Mouse (Mus musculus): ENCODE data around the gene Hspg2. TPM values are rescaled to one million over a fixed set of nuclear protein-coding genes. Genes with fewer than 3 reads are reported as not detected.

The Hspg2 gene
- polyA plus RNA-seq, 1 experiment from 2014 or later: 7.5 TPM

GRCm38 (mm10) chr4:137510021-137510696, 41.6 kb downstream of the Hspg2 start:
- Histone ChIP-seq H3K4me2 (no peak overlapping the region), H3K27me3 (replicated peaks) (no peaks in the 10 kb centered on the region), H3K27ac (replicated peaks) (no peak overlapping the region), H3K9ac (replicated peaks) (no peak overlapping the region), H3K4me1 (peaks cover 4% of the 10 kb centered on the region; the same call in 1 of the 2 replicates), H3K4me3 (replicated peaks) (no peak overlapping the region), H3K36me3 (no peaks in the 10 kb centered on the region), H3K9me3 (replicated peaks) (no peaks in the 10 kb centered on the region)
- WGBS: 61% methylated on average over 15 of the region's 15 CpGs
- no peak for ATAC-seq (ENCODE audit: low FRiP score)

GRCm38 (mm10) chr4:137512897-137513296, 44.3 kb downstream of the Hspg2 start:
- 85% methylated on average over 6 of the region's 6 CpGs for WGBS
- ATAC-seq (ENCODE audit: low FRiP score): no peak
- Histone ChIP-seq H3K4me1 (peaks cover 4% of the 10 kb centered on the region; the same call in 1 of the 2 replicates), H3K4me2 (no peak overlapping the region), H3K27ac (replicated peaks) (no peak overlapping the region), H3K4me3 (replicated peaks) (no peak overlapping the region), H3K9me3 (replicated peaks) (no peaks in the 10 kb centered on the region), H3K9ac (replicated peaks) (no peak overlapping the region), H3K27me3 (replicated peaks) (no peaks in the 10 kb centered on the region), H3K36me3 (no peaks in the 10 kb centered on the region)

GRCm38 (mm10) chr4:137517989-137518691, 49.6 kb downstream of the Hspg2 start:
- Histone ChIP-seq H3K27me3 (replicated peaks) (no peaks in the 10 kb centered on the region), H3K9me3 (replicated peaks) (no peaks in the 10 kb centered on the region), H3K27ac (replicated peaks) (no peak overlapping the region), H3K4me3 (replicated peaks) (no peak overlapping the region), H3K4me2 (no peak overlapping the region), H3K4me1 (no peaks in the 10 kb centered on the region), H3K9ac (replicated peaks) (no peak overlapping the region), H3K36me3 (no peaks in the 10 kb centered on the region)
- WGBS: 89% methylated on average over 36 of the region's 36 CpGs
- no peak for ATAC-seq (ENCODE audit: low FRiP score)

GRCm38 (mm10) chr4:137518746-137519145, 50.2 kb downstream of the Hspg2 start:
- 92% methylated on average over 14 of the region's 14 CpGs for WGBS

GRCm38 (mm10) chr4:137520346-137520745, 51.8 kb downstream of the Hspg2 start:
- ATAC-seq (ENCODE audit: low FRiP score): no peak
- Histone ChIP-seq H3K4me3 (replicated peaks) (no peak overlapping the region), H3K4me2 (no peak overlapping the region), H3K9me3 (replicated peaks) (no peaks in the 10 kb centered on the region), H3K4me1 (no peaks in the 10 kb centered on the region), H3K9ac (replicated peaks) (no peak overlapping the region), H3K36me3 (no peaks in the 10 kb centered on the region), H3K27ac (replicated peaks) (no peak overlapping the region), H3K27me3 (replicated peaks) (no peaks in the 10 kb centered on the region)
- WGBS: 97% methylated on average over 5 of the region's 5 CpGs

More at GRCm38 (mm10) chr4:137518746-137519145, 50.2 kb downstream of the Hspg2 start:
- no peak overlapping the region for H3K27ac ChIP-seq (replicated peaks)
- H3K9me3 ChIP-seq (replicated peaks): no peaks in the 10 kb centered on the region
- no peaks in the 10 kb centered on the region for H3K36me3 ChIP-seq
- no peak overlapping the region for H3K4me2 ChIP-seq
- no peaks in the 10 kb centered on the region for H3K27me3 ChIP-seq (replicated peaks)
- H3K4me1 ChIP-seq: no peaks in the 10 kb centered on the region
- H3K4me3 ChIP-seq (replicated peaks): no peak overlapping the region
- no peak for ATAC-seq (ENCODE audit: low FRiP score)
- no peak overlapping the region for H3K9ac ChIP-seq (replicated peaks)

GRCm38 (mm10) chr4:137521966-137522365, 53.4 kb downstream of the Hspg2 start:
- ATAC-seq (ENCODE audit: low FRiP score): no peak
- WGBS: 95% methylated on average over 11 of the region's 11 CpGs
- Histone ChIP-seq H3K27ac (replicated peaks) (no peak overlapping the region), H3K4me1 (no peaks in the 10 kb centered on the region), H3K4me2 (no peak overlapping the region), H3K9ac (replicated peaks) (no peak overlapping the region), H3K9me3 (replicated peaks) (no peaks in the 10 kb centered on the region), H3K4me3 (replicated peaks) (no peak overlapping the region), H3K36me3 (no peaks in the 10 kb centered on the region), H3K27me3 (replicated peaks) (no peaks in the 10 kb centered on the region)

GRCm38 (mm10) chr4:137525426-137525825, 56.9 kb downstream of the Hspg2 start:
- no peak overlapping the region for H3K9ac ChIP-seq (replicated peaks)
- no peak overlapping the region for H3K27ac ChIP-seq (replicated peaks)
- H3K4me3 ChIP-seq (replicated peaks): no peak overlapping the region
- no peak for ATAC-seq (ENCODE audit: low FRiP score)
- 97% methylated on average over 1 of the region's 1 CpGs for WGBS
- no peak overlapping the region for H3K4me2 ChIP-seq
- H3K4me1 ChIP-seq: no peaks in the 10 kb centered on the region
- H3K9me3 ChIP-seq (replicated peaks): no peaks in the 10 kb centered on the region
- no peaks in the 10 kb centered on the region for H3K36me3 ChIP-seq
- H3K27me3 ChIP-seq (replicated peaks): no peaks in the 10 kb centered on the region

GRCm38 (mm10) chr4:137527368-137527767, 58.8 kb downstream of the Hspg2 start:
- H3K9me3 ChIP-seq (replicated peaks): no peaks in the 10 kb centered on the region
- H3K9ac ChIP-seq (replicated peaks): no peak overlapping the region
- no peaks in the 10 kb centered on the region for H3K4me1 ChIP-seq
- H3K36me3 ChIP-seq: no peaks in the 10 kb centered on the region
- no peak overlapping the region for H3K27ac ChIP-seq (replicated peaks)
- H3K4me3 ChIP-seq (replicated peaks): no peak overlapping the region
- ATAC-seq (ENCODE audit: low FRiP score): no peak
- no peaks in the 10 kb centered on the region for H3K27me3 ChIP-seq (replicated peaks)
- WGBS: 55% methylated on average over 4 of the region's 4 CpGs
- no peak overlapping the region for H3K4me2 ChIP-seq

GRCm38 (mm10) chr4:137527872-137528271, 59.3 kb downstream of the Hspg2 start:
- H3K36me3 ChIP-seq: no peaks in the 10 kb centered on the region
- H3K27me3 ChIP-seq (replicated peaks): no peaks in the 10 kb centered on the region
- no peak for ATAC-seq (ENCODE audit: low FRiP score)
- H3K4me1 ChIP-seq: no peaks in the 10 kb centered on the region
- H3K4me2 ChIP-seq: no peak overlapping the region
- no peak overlapping the region for H3K9ac ChIP-seq (replicated peaks)
- H3K9me3 ChIP-seq (replicated peaks): no peaks in the 10 kb centered on the region
- H3K4me3 ChIP-seq (replicated peaks): no peak overlapping the region
- H3K27ac ChIP-seq (replicated peaks): no peak overlapping the region
- 76% methylated on average over 6 of the region's 6 CpGs for WGBS

GRCm38 (mm10) chr4:137540356-137540755, 71.8 kb downstream of the Hspg2 start:
- Histone ChIP-seq H3K4me2 (no peak overlapping the region), H3K27me3 (replicated peaks) (no peaks in the 10 kb centered on the region), H3K27ac (replicated peaks) (no peak overlapping the region), H3K36me3 (0 out of 2 replicates have a peak, but pooled peaks cover 3% of the 10 kb centered on the region), H3K9ac (replicated peaks) (no peak overlapping the region), H3K9me3 (replicated peaks) (no peaks in the 10 kb centered on the region), H3K4me3 (replicated peaks) (no peak overlapping the region), H3K4me1 (no peaks in the 10 kb centered on the region)
- ATAC-seq (ENCODE audit: low FRiP score): no peak
- WGBS: 69% methylated on average over 14 of the region's 14 CpGs

- 0 out of 2 replicates have a peak, but pooled peaks cover 6% of the 10 kb centered on the region for H3K36me3 ChIP-seq
- no peak overlapping the region for H3K4me3 ChIP-seq (replicated peaks)
- no peak overlapping the region for H3K9ac ChIP-seq (replicated peaks)
- ATAC-seq (ENCODE audit: low FRiP score): no peak
- WGBS: 93% methylated on average over 10 of the region's 10 CpGs
- no peak overlapping the region for H3K27ac ChIP-seq (replicated peaks)
- no peak overlapping the region for H3K4me2 ChIP-seq
- no peaks in the 10 kb centered on the region for H3K9me3 ChIP-seq (replicated peaks)
- no peaks in the 10 kb centered on the region for H3K27me3 ChIP-seq (replicated peaks)
- H3K4me1 ChIP-seq: no peaks in the 10 kb centered on the region
These were observed 74.4 kb downstream of the Hspg2 start for GRCm38 (mm10) chr4:137542968-137543367.

- Histone ChIP-seq H3K9ac (replicated peaks) (no peak overlapping the region), H3K27ac (replicated peaks) (no peak overlapping the region), H3K36me3 (0 out of 2 replicates have a peak, but pooled peaks cover 6% of the 10 kb centered on the region), H3K27me3 (replicated peaks) (no peaks in the 10 kb centered on the region), H3K4me1 (no peaks in the 10 kb centered on the region), H3K4me3 (replicated peaks) (no peak overlapping the region), H3K9me3 (replicated peaks) (no peaks in the 10 kb centered on the region), H3K4me2 (no peak overlapping the region)
- ATAC-seq (ENCODE audit: low FRiP score): no peak
- WGBS: 96% methylated on average over 9 of the region's 9 CpGs
These were observed 77.0 kb downstream of the Hspg2 start for GRCm38 (mm10) chr4:137545568-137545967.
